Mouse (Mus musculus): Measurements from ENCODE around the gene Narfl.

The Narfl gene

GRCm38 (mm10) chr17:25755086-25755485 lies 18.5 kb upstream of the Narfl start:
- Histone ChIP-seq H3K36me3 (ENCODE audit: control insufficient read depth, insufficient read depth, low read length, poor library complexity, severe bottlenecking) (no peaks in the 10 kb centered on the region), H3K27me3 (ENCODE audit: control insufficient read depth, insufficient read depth, low read length, poor library complexity, severe bottlenecking) (no peaks in the 10 kb centered on the region)
- DNase-seq (ENCODE audit: low read depth, low spot score), result no peak

DNA sequence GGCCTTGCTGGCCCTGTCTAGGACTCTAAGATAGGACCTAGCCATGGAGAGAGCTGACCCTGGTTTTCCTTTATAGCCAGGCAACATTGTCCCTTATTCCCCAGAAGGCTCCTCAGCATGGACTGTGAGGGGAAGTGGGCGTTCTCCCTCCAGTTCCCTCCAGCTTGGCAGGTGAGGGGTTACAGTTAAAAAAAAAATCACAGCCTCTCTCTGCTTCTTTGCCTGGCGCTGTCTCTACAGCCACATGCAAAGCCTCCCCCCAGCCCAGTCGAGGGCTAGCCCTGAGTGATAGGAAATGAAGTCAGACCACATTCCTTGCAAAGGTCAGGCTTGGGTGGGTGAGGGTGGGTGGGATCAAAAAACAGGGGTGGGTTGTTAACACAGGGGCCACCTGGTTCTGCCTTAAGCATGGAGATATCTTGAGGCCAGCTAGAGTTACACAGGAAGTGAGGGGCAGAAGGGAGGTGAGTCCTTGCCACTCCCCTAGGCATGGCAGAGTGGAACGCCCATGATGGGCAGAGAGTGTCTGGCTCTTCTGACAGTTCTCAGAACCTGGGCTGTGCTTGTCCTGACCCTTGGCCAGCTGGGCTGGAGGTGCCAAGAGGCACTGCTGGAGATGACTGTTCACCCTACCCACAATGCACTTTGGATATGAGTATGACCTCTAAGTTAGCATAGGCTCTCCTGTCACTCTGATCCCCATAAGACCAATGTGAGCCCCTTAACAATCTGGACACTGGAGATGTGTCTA lies 17.8 kb upstream of the Narfl start:
- DNase-seq (ENCODE audit: low read depth, low spot score), result no peak

DNA sequence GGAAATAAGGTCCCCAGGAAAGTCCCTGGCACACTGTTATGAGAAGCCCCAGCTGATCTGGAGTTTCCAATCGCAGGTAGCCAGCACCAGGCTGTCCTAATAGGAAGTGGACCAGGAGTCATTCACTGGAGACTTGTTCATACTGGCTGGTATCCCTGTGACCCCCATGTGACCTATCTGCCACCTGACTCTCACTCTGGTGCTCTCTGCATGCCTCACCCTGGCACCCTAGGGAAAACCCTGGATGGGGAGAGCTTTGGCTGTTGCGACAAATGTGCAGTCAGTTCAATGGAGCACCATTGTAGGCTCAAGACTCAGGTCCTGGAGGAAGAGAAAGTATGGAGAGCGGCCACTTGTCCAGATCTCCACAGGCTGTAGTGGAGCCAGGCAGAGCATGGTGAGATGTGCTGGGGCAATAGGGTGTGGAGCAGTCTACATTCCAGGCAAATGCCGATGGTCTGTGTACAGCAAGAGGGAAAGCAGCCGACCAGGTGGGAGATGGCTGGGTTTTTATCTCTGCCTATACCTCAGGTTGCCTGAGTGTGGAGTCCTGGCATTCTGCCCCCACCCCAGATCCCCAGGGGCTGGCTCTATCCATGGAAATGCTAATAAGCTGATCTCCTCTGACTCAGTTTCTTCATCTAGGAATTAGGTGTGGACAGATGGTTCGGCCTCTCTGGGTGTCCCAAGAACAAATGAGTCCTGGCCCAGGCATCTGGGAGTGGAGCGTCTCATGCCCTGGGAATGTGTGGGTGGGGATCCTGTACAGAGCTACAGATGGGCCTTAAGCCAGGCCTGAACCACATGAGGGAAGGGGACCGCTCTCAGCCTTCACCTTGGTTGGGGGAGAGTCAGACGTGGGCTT lies 17.0 kb upstream of the Narfl start:
- no peak for DNase-seq (ENCODE audit: low read depth, low spot score)

More for the DNA sequence above, 17.8 kb upstream of the Narfl start:
- Histone ChIP-seq H3K27me3 (ENCODE audit: control insufficient read depth, insufficient read depth, low read length, poor library complexity, severe bottlenecking) (no peaks in the 10 kb centered on the region), H3K36me3 (ENCODE audit: control insufficient read depth, insufficient read depth, low read length, poor library complexity, severe bottlenecking) (no peaks in the 10 kb centered on the region)

GRCm38 (mm10) chr17:25757691-25758090 lies 15.9 kb upstream of the Narfl start:
- DNase-seq (ENCODE audit: low read depth, low spot score), result no peak
- no peaks in the 10 kb centered on the region for H3K27me3 ChIP-seq (ENCODE audit: control insufficient read depth, insufficient read depth, low read length, poor library complexity, severe bottlenecking)
- no peaks in the 10 kb centered on the region for H3K36me3 ChIP-seq (ENCODE audit: control insufficient read depth, insufficient read depth, low read length, poor library complexity, severe bottlenecking)

More for the DNA sequence above, 17.0 kb upstream of the Narfl start:
- Histone ChIP-seq H3K27me3 (ENCODE audit: control insufficient read depth, insufficient read depth, low read length, poor library complexity, severe bottlenecking) (no peaks in the 10 kb centered on the region), H3K36me3 (ENCODE audit: control insufficient read depth, insufficient read depth, low read length, poor library complexity, severe bottlenecking) (no peaks in the 10 kb centered on the region)

- Histone ChIP-seq H3K36me3 (ENCODE audit: control insufficient read depth, insufficient read depth, low read length, poor library complexity, severe bottlenecking) (no peaks in the 10 kb centered on the region), H3K27me3 (ENCODE audit: control insufficient read depth, insufficient read depth, low read length, poor library complexity, severe bottlenecking) (no peaks in the 10 kb centered on the region)
- no peak for DNase-seq (ENCODE audit: low read depth, low spot score)
These were observed 13.4 kb upstream of the Narfl start for GRCm38 (mm10) chr17:25760148-25760547.

- no peaks in the 10 kb centered on the region for H3K36me3 ChIP-seq (ENCODE audit: control insufficient read depth, insufficient read depth, low read length, poor library complexity, severe bottlenecking)
- no peak for DNase-seq (ENCODE audit: low read depth, low spot score)
- no peaks in the 10 kb centered on the region for H3K27me3 ChIP-seq (ENCODE audit: control insufficient read depth, insufficient read depth, low read length, poor library complexity, severe bottlenecking)
These were observed 12.0 kb upstream of the Narfl start for GRCm38 (mm10) chr17:25761561-25761970.

GRCm38 (mm10) chr17:25762591-25762990 lies 11.0 kb upstream of the Narfl start:
- no peak for DNase-seq (ENCODE audit: low read depth, low spot score)
- Histone ChIP-seq H3K36me3 (ENCODE audit: control insufficient read depth, insufficient read depth, low read length, poor library complexity, severe bottlenecking) (no peaks in the 10 kb centered on the region), H3K27me3 (ENCODE audit: control insufficient read depth, insufficient read depth, low read length, poor library complexity, severe bottlenecking) (no peaks in the 10 kb centered on the region)

- no peak for DNase-seq (ENCODE audit: low read depth, low spot score)
- Histone ChIP-seq H3K36me3 (ENCODE audit: control insufficient read depth, insufficient read depth, low read length, poor library complexity, severe bottlenecking) (no peaks in the 10 kb centered on the region), H3K27me3 (ENCODE audit: control insufficient read depth, insufficient read depth, low read length, poor library complexity, severe bottlenecking) (no peaks in the 10 kb centered on the region)
These were observed 7.7 kb upstream of the Narfl start for GRCm38 (mm10) chr17:25765886-25766285.

- Histone ChIP-seq H3K27me3 (ENCODE audit: control insufficient read depth, insufficient read depth, low read length, poor library complexity, severe bottlenecking) (no peaks in the 10 kb centered on the region), H3K36me3 (ENCODE audit: control insufficient read depth, insufficient read depth, low read length, poor library complexity, severe bottlenecking) (no peaks in the 10 kb centered on the region)
- no peak for DNase-seq (ENCODE audit: low read depth, low spot score)
These were observed 4.2 kb upstream of the Narfl start for GRCm38 (mm10) chr17:25769331-25769730.

GRCm38 (mm10) chr17:25775318-25776062 lies 1.9 kb downstream of the Narfl start:
- Histone ChIP-seq H3K36me3 (ENCODE audit: control insufficient read depth, insufficient read depth, low read length, poor library complexity, severe bottlenecking) (peaks cover 8% of the 10 kb centered on the region), H3K27me3 (ENCODE audit: control insufficient read depth, insufficient read depth, low read length, poor library complexity, severe bottlenecking) (no peaks in the 10 kb centered on the region; the same call in 1 of the 2 replicates)
- DNase-seq (ENCODE audit: low read depth, low spot score), result no peak

DNA sequence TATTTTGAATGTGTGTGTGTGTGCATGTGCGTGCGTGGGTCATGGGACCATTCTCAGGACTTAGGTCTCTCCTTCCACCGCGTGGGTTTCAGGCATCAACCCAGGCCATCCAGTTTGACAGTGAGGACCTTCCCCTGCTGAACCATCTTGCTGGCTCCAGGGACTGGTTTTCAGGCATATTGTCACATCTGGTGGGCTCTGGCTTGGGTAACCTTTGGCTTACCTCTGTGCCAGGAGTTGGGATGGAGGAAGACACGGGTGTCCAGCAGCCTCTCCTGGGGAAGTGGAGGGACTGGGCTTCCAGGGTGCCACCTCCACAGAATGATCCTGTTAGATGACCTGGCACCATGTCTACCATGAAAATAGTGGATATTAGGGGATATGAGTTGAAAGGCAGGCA lies 4.4 kb downstream of the Narfl start:
- H3K36me3 ChIP-seq (ENCODE audit: control insufficient read depth, insufficient read depth, low read length, poor library complexity, severe bottlenecking), result peaks cover 13% of the 10 kb centered on the region
- DNase-seq (ENCODE audit: low read depth, low spot score), result no peak

DNA sequence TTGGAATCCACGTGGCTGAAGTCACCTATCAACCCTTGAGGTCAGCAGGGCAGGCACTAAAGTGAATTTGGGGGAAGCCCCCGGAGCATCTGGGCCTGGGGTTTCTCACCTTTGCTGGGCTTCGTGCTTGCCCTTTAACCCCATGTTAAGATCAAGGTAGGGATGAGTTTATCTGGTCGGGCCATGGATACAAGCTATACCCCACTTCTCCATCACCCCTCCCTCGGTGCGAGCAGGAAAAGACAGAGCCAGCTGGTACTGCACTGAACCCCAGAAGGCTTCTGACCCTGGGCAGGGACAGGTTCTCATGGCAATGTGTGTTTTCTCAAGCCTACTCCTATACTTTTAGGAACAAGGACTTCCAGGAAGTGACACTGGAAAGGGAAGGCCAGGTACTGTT lies 7.8 kb downstream of the Narfl start:
- H3K36me3 ChIP-seq (ENCODE audit: control insufficient read depth, insufficient read depth, low read length, poor library complexity, severe bottlenecking), result peaks cover 13% of the 10 kb centered on the region
- H3K27me3 ChIP-seq (ENCODE audit: control insufficient read depth, insufficient read depth, low read length, poor library complexity, severe bottlenecking), result no peaks in the 10 kb centered on the region
- no peak for DNase-seq (ENCODE audit: low read depth, low spot score)

More for the DNA sequence above, 4.4 kb downstream of the Narfl start:
- H3K27me3 ChIP-seq (ENCODE audit: control insufficient read depth, insufficient read depth, low read length, poor library complexity, severe bottlenecking), result no peaks in the 10 kb centered on the region; the same call in 1 of the 2 replicates

DNA sequence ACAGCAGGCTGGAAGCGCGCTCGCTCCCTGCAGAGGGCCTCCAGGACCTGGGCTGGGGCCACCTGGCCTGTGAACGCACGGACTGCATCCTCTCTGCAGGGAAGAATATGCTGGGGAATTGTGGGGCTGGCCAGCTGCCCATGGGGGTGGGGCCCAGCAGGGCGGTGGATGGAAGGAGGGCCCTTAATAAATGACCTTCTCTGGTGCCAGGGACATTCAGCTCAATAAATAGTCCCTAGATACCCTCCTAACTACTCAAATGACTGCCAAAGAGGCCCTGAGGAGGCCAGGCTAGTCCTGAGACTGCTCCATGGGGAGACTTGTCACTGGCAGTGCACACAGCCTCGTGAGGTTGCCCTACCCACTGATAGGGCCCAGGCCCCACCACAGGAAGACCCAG lies 9.5 kb downstream of the Narfl start:
- no peak for DNase-seq (ENCODE audit: low read depth, low spot score)
- H3K36me3 ChIP-seq (ENCODE audit: control insufficient read depth, insufficient read depth, low read length, poor library complexity, severe bottlenecking), result peaks cover 10% of the 10 kb centered on the region
- H3K27me3 ChIP-seq (ENCODE audit: control insufficient read depth, insufficient read depth, low read length, poor library complexity, severe bottlenecking), result no peaks in the 10 kb centered on the region

GRCm38 (mm10) chr17:25783861-25784574 lies 10.4 kb downstream of the Narfl start:
- H3K36me3 ChIP-seq (ENCODE audit: control insufficient read depth, insufficient read depth, low read length, poor library complexity, severe bottlenecking), result peaks cover 10% of the 10 kb centered on the region
- H3K27me3 ChIP-seq (ENCODE audit: control insufficient read depth, insufficient read depth, low read length, poor library complexity, severe bottlenecking), result no peaks in the 10 kb centered on the region
- no peak for DNase-seq (ENCODE audit: low read depth, low spot score)
